Mouse (Mus musculus) hindbrain, postnatal 0 days (tissue): ENCODE results near the gene Stx4a. TPM values are rescaled to one million over a fixed set of nuclear protein-coding genes. Genes with fewer than 3 reads are reported as not detected.
A peak's percentile ranks its signal among the peaks of the same experiment; 100 is the strongest.

Experiments used
- ATAC-seq: fragments of 200-750 bp; cut with Nextera tagmentation; 2 replicates; pipeline ENCODE4 v1.8.0; 2017; ENCODE audit warnings: mild to moderate bottlenecking, moderate TSS enrichment, moderate library complexity
- DNase-seq: peaks from one replicate; pipeline ENCODE4 v3.0.0-alpha.2; 2015; ENCODE audit warnings: low spot score
- H3K27ac ChIP-seq: fragments of 300-500 bp; sonication (generic); 2 replicates; pipeline ENCODE4 v1.5.1; 2014; ENCODE audit warnings: mild to moderate bottlenecking
- H3K27me3 ChIP-seq: fragments of 300-500 bp; sonication (generic); 2 replicates; pipeline ENCODE4 v1.6.1; 2014; ENCODE audit warnings: low read length, mixed read lengths; ENCODE audit not compliant: insufficient read depth
- H3K36me3 ChIP-seq: fragments of 300-500 bp; sonication (generic); 2 replicates; pipeline ENCODE4 v1.6.1; 2014; ENCODE audit warnings: low read length, mixed read lengths; ENCODE audit not compliant: insufficient read depth
- H3K4me1 ChIP-seq: fragments of 300-500 bp; sonication (generic); 2 replicates; pipeline ENCODE4 v1.6.1; 2014; ENCODE audit warnings: antibody characterized with exemption, low read length, mixed read lengths; ENCODE audit not compliant: insufficient read depth
- H3K4me2 ChIP-seq: fragments of 300-500 bp; sonication (generic); 2 replicates; pipeline ENCODE4 v1.6.1; 2014; ENCODE audit warnings: low read depth, mild to moderate bottlenecking, low read length, moderate library complexity, mixed read lengths
- H3K4me3 ChIP-seq: fragments of 300-500 bp; sonication (generic); 2 replicates; pipeline ENCODE4 v1.5.1; 2014; ENCODE audit warnings: low read length
- H3K9ac ChIP-seq: fragments of 300-500 bp; sonication (generic); replicated peaks from 2 replicates; pipeline ENCODE4 v1.6.1; 2014; ENCODE audit warnings: mild to moderate bottlenecking, low read length, moderate library complexity, mixed read lengths
- H3K9me3 ChIP-seq: fragments of 300-500 bp; sonication (generic); 2 replicates; pipeline ENCODE4 v1.6.1; 2016; ENCODE audit warnings: low read length, mixed read lengths
- CTCF ChIP-seq: IDR thresholded peaks from 2 replicates; pipeline ENCODE4 v1.5.1; 2016; ENCODE audit warnings: antibody characterized with exemption, control low read depth, low read depth
- WGBS: fragments of 180-500 bp; shearing (Covaris S2); extraction: QIAGEN DNeasy Blood & Tissue Kit; methylation state at CpG from one replicate; pipeline ENCODE4 v1.1.7; 2014; 5-methylcytosine and 5-hydroxymethylcytosine counted together
- polyA plus RNA-seq: library from polyadenylated mRNA; unstranded; fragments of >200 nt; fragmentation: Nextera tagmentation; extraction: Ambion mirVana; gene quantifications from 2 replicates; pipeline ENCODE4 v1.2.1, GENCODE M21; 2015
- total RNA-seq: library from RNA; depleted of rRNA; stranded (reverse); fragments of >200 nt; gene quantifications from 2 replicates; pipeline ENCODE4 v1.2.3, GENCODE M21; 2014

Stx4a gene
- total and polyA plus RNA-seq, 2 experiments from 2014 or later: 4.0 to 28.4 TPM

GRCm38 (mm10) chr7:127801010-127801621 is 23.0 kb upstream of the Stx4a start:
- Histone ChIP-seq H3K4me1 (0 out of 2 replicates have a peak, but pooled peaks cover 6% of the 10 kb centered on the region), H3K4me2 (peak overlapping the region; percentile 36), H3K4me3 (no peak overlapping the region), H3K9me3 (no peaks in the 10 kb centered on the region), H3K9ac (peak overlapping the region; percentile 24; the same call in 1 of the 2 replicates), H3K27ac (peak overlapping the region; percentile 45; the same call in 1 of the 2 replicates), H3K27me3 (no peaks in the 10 kb centered on the region), H3K36me3 (peaks cover 39% of the 10 kb centered on the region)
- ATAC-seq (peak; percentile 16; the same call in 1 of the 2 replicates), DNase-seq (no peak)
- WGBS: 83% methylated on average over 8 of the region's 8 CpGs
- no peak for TF ChIP-seq CTCF

GRCm38 (mm10) chr7:127802313-127802712 is 21.8 kb upstream of the Stx4a start:
- no peak overlapping the region for H3K4me2 ChIP-seq
- H3K4me3 ChIP-seq: no peak overlapping the region
- H3K4me1 ChIP-seq: 0 out of 2 replicates have a peak, but pooled peaks cover 6% of the 10 kb centered on the region
- H3K27me3 ChIP-seq: no peaks in the 10 kb centered on the region
- ATAC-seq (no peak), DNase-seq (peak; percentile 23)
- peak overlapping the region; percentile 11; the same call in 1 of the 2 replicates for H3K27ac ChIP-seq
- peaks cover 27% of the 10 kb centered on the region for H3K36me3 ChIP-seq
- WGBS: 85% methylated on average over 17 of the region's 17 CpGs
- TF ChIP-seq CTCF: no peak
- no peak overlapping the region for H3K9ac ChIP-seq
- H3K9me3 ChIP-seq: no peaks in the 10 kb centered on the region

GRCm38 (mm10) chr7:127808821-127809220 is 15.3 kb upstream of the Stx4a start:
- Histone ChIP-seq H3K27me3 (no peaks in the 10 kb centered on the region), H3K9ac (no peak overlapping the region), H3K9me3 (no peaks in the 10 kb centered on the region), H3K4me2 (no peak overlapping the region), H3K27ac (no peak overlapping the region), H3K4me3 (no peak overlapping the region), H3K36me3 (peaks cover 34% of the 10 kb centered on the region; the same call in 1 of the 2 replicates), H3K4me1 (no peaks in the 10 kb centered on the region)
- no peak for TF ChIP-seq CTCF
- ATAC-seq (no peak), DNase-seq (no peak)
- WGBS: 71% methylated on average over 5 of the region's 5 CpGs

GRCm38 (mm10) chr7:127809846-127810245 is 14.2 kb upstream of the Stx4a start:
- H3K4me1 ChIP-seq: no peaks in the 10 kb centered on the region
- no peak for TF ChIP-seq CTCF
- H3K36me3 ChIP-seq: peaks cover 39% of the 10 kb centered on the region
- H3K9me3 ChIP-seq: no peaks in the 10 kb centered on the region
- H3K4me2 ChIP-seq: no peak overlapping the region
- no peak overlapping the region for H3K4me3 ChIP-seq
- H3K9ac ChIP-seq: no peak overlapping the region
- no peak overlapping the region for H3K27ac ChIP-seq
- no peaks in the 10 kb centered on the region for H3K27me3 ChIP-seq
- WGBS: 88% methylated on average over 1 of the region's 1 CpGs
- DNase-seq (no peak), ATAC-seq (no peak)

GRCm38 (mm10) chr7:127810650-127811049 is 13.4 kb upstream of the Stx4a start:
- Histone ChIP-seq H3K27me3 (no peaks in the 10 kb centered on the region), H3K4me2 (no peak overlapping the region), H3K4me3 (no peak overlapping the region), H3K4me1 (no peaks in the 10 kb centered on the region), H3K9ac (no peak overlapping the region), H3K27ac (no peak overlapping the region), H3K9me3 (no peaks in the 10 kb centered on the region), H3K36me3 (peaks cover 39% of the 10 kb centered on the region)
- no peak for TF ChIP-seq CTCF
- 83% methylated on average over 10 of the region's 10 CpGs for WGBS
- DNase-seq (no peak), ATAC-seq (no peak)

GRCm38 (mm10) chr7:127811240-127811639 is 12.9 kb upstream of the Stx4a start:
- ATAC-seq (no peak), DNase-seq (no peak)
- peaks cover 39% of the 10 kb centered on the region for H3K36me3 ChIP-seq
- H3K4me1 ChIP-seq: no peaks in the 10 kb centered on the region
- no peaks in the 10 kb centered on the region for H3K9me3 ChIP-seq
- no peak for TF ChIP-seq CTCF
- 88% methylated on average over 4 of the region's 4 CpGs for WGBS
- no peak overlapping the region for H3K9ac ChIP-seq
- H3K27ac ChIP-seq: no peak overlapping the region
- no peaks in the 10 kb centered on the region for H3K27me3 ChIP-seq
- no peak overlapping the region for H3K4me2 ChIP-seq
- no peak overlapping the region for H3K4me3 ChIP-seq

- no peaks in the 10 kb centered on the region for H3K4me1 ChIP-seq
- H3K27me3 ChIP-seq: no peaks in the 10 kb centered on the region
- H3K9ac ChIP-seq: no peak overlapping the region
- no peaks in the 10 kb centered on the region for H3K9me3 ChIP-seq
- TF ChIP-seq CTCF: no peak
- H3K4me2 ChIP-seq: no peak overlapping the region
- no peak overlapping the region for H3K4me3 ChIP-seq
- DNase-seq: no peak
- peaks cover 39% of the 10 kb centered on the region for H3K36me3 ChIP-seq
- WGBS: 91% methylated on average over 3 of the region's 3 CpGs
- no peak overlapping the region for H3K27ac ChIP-seq
- ATAC-seq: no peak
These were observed 11.8 kb upstream of the Stx4a start for GRCm38 (mm10) chr7:127812292-127812691.
